Mouse (Mus musculus): ENCODE data around the gene Ssxb8. TPM values are rescaled to one million over a fixed set of nuclear protein-coding genes. Genes with fewer than 3 reads are reported as not detected.
"Not testable (repeated sequence)": the region's sequence is repeated elsewhere in the genome, so short reads cannot be mapped to it uniquely, and the experiment has no call there.

The Ssxb8 gene
- not detected in 2 replicates for polyA plus RNA-seq (2014; fragmentation: Nextera tagmentation; extraction: Ambion mirVana)

- H3K9me3 ChIP-seq (ENCODE audit: control insufficient read depth, low read length); H3K4me2 ChIP-seq (replicated peaks); DNase-seq (ENCODE audit: low spot score); H3K4me1 ChIP-seq (replicated peaks; ENCODE audit: control insufficient read depth, insufficient read depth, low read length); H3K36me3 ChIP-seq (replicated peaks; ENCODE audit: control insufficient read depth, insufficient read depth); H3K9ac ChIP-seq; H3K27me3 ChIP-seq (ENCODE audit: control insufficient read depth, insufficient read depth, low read length); ATAC-seq (ENCODE audit: low FRiP score); H3K4me3 ChIP-seq (replicated peaks; ENCODE audit: low read length); H3K27ac ChIP-seq: not testable (repeated sequence)
- WGBS: 70% methylated on average over 1 of the region's 1 CpGs
Observed at GRCm38 (mm10) chrX:8690744-8691143, at the start of gene Ssxb8. Gene Ssxb8, minus strand, starts transcription at chrX:8690844.

DNA sequence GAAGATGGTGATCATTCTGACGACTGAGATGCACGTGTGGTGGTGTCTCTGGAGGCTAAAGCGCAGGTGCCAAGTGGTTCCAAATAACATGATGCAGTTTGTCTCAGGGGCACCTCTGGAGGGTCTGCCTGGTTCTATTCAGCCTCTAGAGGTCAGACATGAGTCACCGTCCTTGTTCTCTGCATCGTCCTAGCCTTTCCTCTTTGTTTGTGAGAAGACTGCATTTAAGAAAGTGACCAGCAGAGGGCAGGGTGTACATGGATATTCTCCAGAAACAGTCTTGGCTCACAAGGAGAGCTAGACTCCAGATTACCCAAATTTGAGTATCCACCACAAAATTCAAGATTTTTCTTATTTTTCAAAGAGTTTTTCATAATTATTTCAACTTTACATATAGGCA lies 42.3 kb upstream of the Ssxb8 start:
- ATAC-seq (ENCODE audit: low FRiP score) (no peak), DNase-seq (ENCODE audit: low spot score) (peak; percentile 24)
- no peak overlapping the region for H3K9ac ChIP-seq
- H3K4me2 ChIP-seq (replicated peaks): no peak overlapping the region
- no peaks in the 10 kb centered on the region for H3K36me3 ChIP-seq (replicated peaks; ENCODE audit: control insufficient read depth, insufficient read depth)
- no peaks in the 10 kb centered on the region for H3K27me3 ChIP-seq (ENCODE audit: control insufficient read depth, insufficient read depth, low read length)
- WGBS: 60% methylated on average over 5 of the region's 5 CpGs
- no peaks in the 10 kb centered on the region for H3K4me1 ChIP-seq (replicated peaks; ENCODE audit: control insufficient read depth, insufficient read depth, low read length)
- no peak overlapping the region for H3K27ac ChIP-seq
- H3K4me3 ChIP-seq (replicated peaks; ENCODE audit: low read length): no peak overlapping the region
- H3K9me3 ChIP-seq (ENCODE audit: control insufficient read depth, low read length): no peaks in the 10 kb centered on the region

DNA sequence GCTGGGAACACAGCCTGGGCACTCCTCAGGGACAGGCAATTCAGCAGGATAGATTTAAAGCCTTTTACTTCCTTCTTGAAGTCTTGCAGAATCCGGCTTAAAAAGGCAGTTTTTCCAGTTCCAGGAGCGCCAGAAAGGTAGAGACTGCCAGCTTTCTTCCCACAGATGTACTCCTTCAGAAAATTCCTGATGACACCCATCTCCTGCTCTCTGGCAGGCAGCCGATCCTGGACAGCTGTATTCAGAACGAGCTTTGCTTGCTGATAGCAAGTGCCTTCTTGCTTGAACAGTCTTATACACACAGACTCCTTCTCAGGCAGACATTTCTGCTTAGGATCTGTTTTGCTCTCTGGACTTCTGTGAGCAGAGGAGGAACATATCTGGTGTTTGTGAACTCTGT lies 27.6 kb downstream of the Ssxb8 start:
- Histone ChIP-seq H3K9ac (no peak overlapping the region), H3K36me3 (replicated peaks; ENCODE audit: control insufficient read depth, insufficient read depth) (no peaks in the 10 kb centered on the region), H3K27ac (no peak overlapping the region), H3K4me2 (replicated peaks) (no peak overlapping the region), H3K4me3 (replicated peaks; ENCODE audit: low read length) (no peak overlapping the region), H3K9me3 (ENCODE audit: control insufficient read depth, low read length) (0 out of 2 replicates have a peak, but pooled peaks cover 5% of the 10 kb centered on the region), H3K27me3 (ENCODE audit: control insufficient read depth, insufficient read depth, low read length) (no peaks in the 10 kb centered on the region), H3K4me1 (replicated peaks; ENCODE audit: control insufficient read depth, insufficient read depth, low read length) (no peaks in the 10 kb centered on the region)
- 81% methylated on average over 4 of the region's 4 CpGs for WGBS
- ATAC-seq (ENCODE audit: low FRiP score) (no peak), DNase-seq (ENCODE audit: low spot score) (no peak)

Other genes starting within 250 kb of the Ssxb8 start
- gene Ssxb2, start 229.1 kb downstream of the Ssxb8 start, polyA plus RNA-seq (2014; fragmentation: Nextera tagmentation; extraction: Ambion mirVana): not detected in 2 replicates
- gene Gm14459, start 165.9 kb downstream of the Ssxb8 start, polyA plus RNA-seq (2014; fragmentation: Nextera tagmentation; extraction: Ambion mirVana): not detected in 2 replicates
- not detected in 2 replicates for gene Ssxb6, start 142.6 kb downstream of the Ssxb8 start, polyA plus RNA-seq (2014; fragmentation: Nextera tagmentation; extraction: Ambion mirVana)
- not detected in 2 replicates for gene Ssxb3, start 99.0 kb downstream of the Ssxb8 start, polyA plus RNA-seq (2014; fragmentation: Nextera tagmentation; extraction: Ambion mirVana)
- not detected in 2 replicates for gene Ssx9, start 57.6 kb upstream of the Ssxb8 start, polyA plus RNA-seq (2014; fragmentation: Nextera tagmentation; extraction: Ambion mirVana)
- not detected in 2 replicates for gene Ssxb5, start 112.8 kb upstream of the Ssxb8 start, polyA plus RNA-seq (2014; fragmentation: Nextera tagmentation; extraction: Ambion mirVana)
- not detected in 2 replicates for gene Gm6592, start 153.2 kb upstream of the Ssxb8 start, polyA plus RNA-seq (2014; fragmentation: Nextera tagmentation; extraction: Ambion mirVana)
- gene Gm5751, start 183.4 kb upstream of the Ssxb8 start, polyA plus RNA-seq (2014; fragmentation: Nextera tagmentation; extraction: Ambion mirVana): not detected in 2 replicates
- 39.1 and 40.7 TPM in 2 replicates for gene B630019K06Rik, start 201.5 kb upstream of the Ssxb8 start, polyA plus RNA-seq (2014; fragmentation: Nextera tagmentation; extraction: Ambion mirVana)

Measured in hindbrain, embryonic 14.5 days (tissue).